Mouse (Mus musculus) midbrain, embryonic 14.5 days (tissue): ENCODE data around the gene Oxld1. TPM values are rescaled to one million over a fixed set of nuclear protein-coding genes. Genes with fewer than 3 reads are reported as not detected.
"Not testable (repeated sequence)": the region's sequence is repeated elsewhere in the genome, so short reads cannot be mapped to it uniquely, and the experiment has no call there.

Source experiments
- ATAC-seq: fragments of 200-750 bp; cut with Nextera tagmentation; 2 replicates; pipeline ENCODE4 v1.8.0; 2017; ENCODE audit warnings: moderate number of reproducible peaks, moderate library complexity; ENCODE audit not compliant: low FRiP score, low TSS enrichment
- DNase-seq: peaks from one replicate; pipeline ENCODE4 v3.0.0-alpha.2; 2015
- H3K27ac ChIP-seq: fragments of 300-500 bp; sonication (generic); replicated peaks from 2 replicates; pipeline ENCODE4 v1.5.1; 2014; ENCODE audit warnings: mild to moderate bottlenecking, low read depth, low read length, moderate library complexity
- H3K27me3 ChIP-seq: fragments of 300-500 bp; sonication (generic); 2 replicates; pipeline ENCODE4 v1.6.1; 2014; ENCODE audit warnings: low read length, control low read depth, mixed read lengths; ENCODE audit not compliant: control insufficient read depth, insufficient read depth
- H3K36me3 ChIP-seq: fragments of 300-500 bp; sonication (generic); 2 replicates; pipeline ENCODE4 v1.6.1; 2014; ENCODE audit warnings: low read length, control low read depth; ENCODE audit not compliant: control insufficient read depth, insufficient read depth
- H3K4me1 ChIP-seq: fragments of 300-500 bp; sonication (generic); 2 replicates; pipeline ENCODE4 v1.6.1; 2014; ENCODE audit warnings: mild to moderate bottlenecking, antibody characterized with exemption, low read length, control low read depth; ENCODE audit not compliant: control insufficient read depth, insufficient read depth
- H3K4me2 ChIP-seq: fragments of 300-500 bp; sonication (generic); 2 replicates; pipeline ENCODE4 v1.6.1; 2014; ENCODE audit warnings: mild to moderate bottlenecking, low read length, moderate library complexity
- H3K4me3 ChIP-seq: fragments of 300-500 bp; sonication (generic); replicated peaks from 2 replicates; pipeline ENCODE4 v1.5.1; 2014; ENCODE audit warnings: low read depth, low read length
- H3K9ac ChIP-seq: fragments of 300-500 bp; sonication (generic); replicated peaks from 2 replicates; pipeline ENCODE4 v1.6.1; 2014; ENCODE audit warnings: mild to moderate bottlenecking, low read length, moderate library complexity
- H3K9me3 ChIP-seq: fragments of 300-500 bp; sonication (generic); 2 replicates; pipeline ENCODE4 v1.6.1; 2016; ENCODE audit warnings: low read length, control low read depth, mixed read lengths; ENCODE audit not compliant: control insufficient read depth
- WGBS: fragments of 180-500 bp; shearing (Covaris S2); extraction: QIAGEN DNeasy Blood & Tissue Kit; methylation state at CpG from one replicate; pipeline ENCODE4 v1.1.7; 2014; 5-methylcytosine and 5-hydroxymethylcytosine counted together
- polyA plus RNA-seq: library from polyadenylated mRNA; unstranded; fragments of >200 nt; fragmentation: Nextera tagmentation; extraction: Ambion mirVana; gene quantifications from 2 replicates; pipeline ENCODE4 v1.2.1, GENCODE M21; 2014

Oxld1 gene
- polyA plus RNA-seq, 1 experiment from 2014 or later = 11.2 TPM

GRCm38 (mm10) chr11:120423569-120424295, 34.1 kb downstream of the Oxld1 start:
- no peak overlapping the region for H3K9ac ChIP-seq
- H3K27me3 ChIP-seq = no peaks in the 10 kb centered on the region
- WGBS = 70% methylated on average over 9 of the region's 9 CpGs
- no peak overlapping the region for H3K27ac ChIP-seq
- H3K4me3 ChIP-seq = no peak overlapping the region
- no peak overlapping the region for H3K4me2 ChIP-seq
- H3K4me1 ChIP-seq = no peaks in the 10 kb centered on the region
- no peak for ATAC-seq
- H3K9me3 ChIP-seq = no peaks in the 10 kb centered on the region
- H3K36me3 ChIP-seq = peaks cover 88% of the 10 kb centered on the region
- DNase-seq = peak; percentile 86

- no peaks in the 10 kb centered on the region for H3K27me3 ChIP-seq
- no peak overlapping the region for H3K4me2 ChIP-seq
- H3K27ac ChIP-seq = no peak overlapping the region
- H3K9ac ChIP-seq = no peak overlapping the region
- H3K36me3 ChIP-seq = peaks cover 88% of the 10 kb centered on the region
- WGBS = 93% methylated on average over 13 of the region's 13 CpGs
- no peak overlapping the region for H3K4me3 ChIP-seq
- H3K9me3 ChIP-seq = no peaks in the 10 kb centered on the region
- ATAC-seq = no peak
- no peak for DNase-seq
- no peaks in the 10 kb centered on the region for H3K4me1 ChIP-seq
Measured at GRCm38 (mm10) chr11:120422651-120423568, 35.0 kb downstream of the Oxld1 start.

GRCm38 (mm10) chr11:120418592-120418991, 39.3 kb downstream of the Oxld1 start:
- Histone ChIP-seq H3K4me1 (no peaks in the 10 kb centered on the region), H3K27ac (no peak overlapping the region), H3K4me3 (no peak overlapping the region), H3K27me3 (no peaks in the 10 kb centered on the region), H3K4me2 (no peak overlapping the region), H3K9me3 (no peaks in the 10 kb centered on the region), H3K36me3 (peaks cover 90% of the 10 kb centered on the region), H3K9ac (no peak overlapping the region)
- WGBS = 100% methylated on average over 1 of the region's 1 CpGs
- no peak for ATAC-seq
- no peak for DNase-seq

- Histone ChIP-seq H3K36me3 (peaks cover 92% of the 10 kb centered on the region), H3K27ac (no peak overlapping the region), H3K4me3 (no peak overlapping the region), H3K9ac (no peak overlapping the region), H3K27me3 (no peaks in the 10 kb centered on the region), H3K9me3 (no peaks in the 10 kb centered on the region), H3K4me1 (no peaks in the 10 kb centered on the region), H3K4me2 (no peak overlapping the region)
- no peak for ATAC-seq
- DNase-seq = no peak
- WGBS = 93% methylated on average over 7 of the region's 7 CpGs
Measured at GRCm38 (mm10) chr11:120417852-120418251, 40.0 kb downstream of the Oxld1 start.

GRCm38 (mm10) chr11:120413621-120414020, 44.2 kb downstream of the Oxld1 start:
- 97% methylated on average over 7 of the region's 10 CpGs for WGBS
- DNase-seq, H3K4me1 ChIP-seq, H3K4me3 ChIP-seq, H3K27me3 ChIP-seq, H3K27ac ChIP-seq, H3K9ac ChIP-seq, H3K4me2 ChIP-seq, ATAC-seq, H3K9me3 ChIP-seq: not testable (repeated sequence)
- peaks cover 94% of the 10 kb centered on the region for H3K36me3 ChIP-seq

Other genes with a start within 250 kb of the Oxld1 start
- 20.0 and 25.9 TPM in 2 replicates for gene Bahcc1, start 225.1 kb downstream of the Oxld1 start, polyA plus RNA-seq
- 4,502 and 4,930 TPM in 2 replicates for gene Actg1, start 109.5 kb downstream of the Oxld1 start, polyA plus RNA-seq
- gene Fscn2, start 96.5 kb downstream of the Oxld1 start, polyA plus RNA-seq = 1.7 and 2.5 TPM in 2 replicates
- 95.9 and 114 TPM in 2 replicates for gene Faap100, start 79.3 kb downstream of the Oxld1 start, polyA plus RNA-seq
- gene Nploc4, start 20.4 kb downstream of the Oxld1 start, polyA plus RNA-seq = 32.2 and 41.3 TPM in 2 replicates
- gene Tspan10, start 15.4 kb downstream of the Oxld1 start, polyA plus RNA-seq = not detected in 2 replicates
- gene Pde6g, start 4.6 kb downstream of the Oxld1 start, polyA plus RNA-seq = 0.32 TPM in 1 of 2 replicates, not detected in the other
- 17.8 and 19.9 TPM in 2 replicates for gene Ccdc137, start within 50 bp of the Oxld1 start, polyA plus RNA-seq
- 48.8 and 56.9 TPM in 2 replicates for gene Arl16, start 9.5 kb upstream of the Oxld1 start, polyA plus RNA-seq
- 113 and 151 TPM in 2 replicates for gene Mrpl12, start 26.5 kb upstream of the Oxld1 start, polyA plus RNA-seq
- 23.6 and 28.4 TPM in 2 replicates for gene Slc25a10, start 33.8 kb upstream of the Oxld1 start, polyA plus RNA-seq
- gene Gcgr, start 72.6 kb upstream of the Oxld1 start, polyA plus RNA-seq = 0.18 and 0.21 TPM in 2 replicates
- 268 and 318 TPM in 2 replicates for gene Mcrip1, start 91.7 kb upstream of the Oxld1 start, polyA plus RNA-seq
- not detected in 2 replicates for gene Ppp1r27, start 93.1 kb upstream of the Oxld1 start, polyA plus RNA-seq
- gene P4hb, start 115.2 kb upstream of the Oxld1 start, polyA plus RNA-seq = 241 and 300 TPM in 2 replicates
- 353 and 438 TPM in 2 replicates for gene Arhgdia, start 123.6 kb upstream of the Oxld1 start, polyA plus RNA-seq
- 277 and 282 TPM in 2 replicates for gene Alyref, start 140.3 kb upstream of the Oxld1 start, polyA plus RNA-seq
- 210 and 266 TPM in 2 replicates for gene Anapc11, start 140.4 kb upstream of the Oxld1 start, polyA plus RNA-seq
- 0.77 and 0.82 TPM in 2 replicates for gene Npb, start 150.4 kb upstream of the Oxld1 start, polyA plus RNA-seq
- 148 and 181 TPM in 2 replicates for gene Pcyt2, start 159.9 kb upstream of the Oxld1 start, polyA plus RNA-seq
- 38.4 and 39.5 TPM in 2 replicates for gene Sirt7, start 167.2 kb upstream of the Oxld1 start, polyA plus RNA-seq
- gene Mafg, start 175.5 kb upstream of the Oxld1 start, polyA plus RNA-seq = 37.4 and 42.5 TPM in 2 replicates
- gene Pycr1, start 185.7 kb upstream of the Oxld1 start, polyA plus RNA-seq = 17.0 and 18.5 TPM in 2 replicates
- 0.51 and 1.5 TPM in 2 replicates for gene Myadml2, start 190.1 kb upstream of the Oxld1 start, polyA plus RNA-seq
- 0.59 and 1.3 TPM in 2 replicates for gene Notum, start 203.1 kb upstream of the Oxld1 start, polyA plus RNA-seq
- 136 and 141 TPM in 2 replicates for gene Aspscr1, start 214.9 kb upstream of the Oxld1 start, polyA plus RNA-seq